Mouse (Mus musculus): ENCODE measurements around the gene Henmt1. TPM values are rescaled to one million over a fixed set of nuclear protein-coding genes. Genes with fewer than 3 reads are reported as not detected.
A peak's percentile ranks its signal among the peaks of the same experiment; 100 is the strongest.

Gene Henmt1
- total RNA-seq (2014; rRNA removed) (0.24 and 9.9 TPM in 2 replicates), polyA plus RNA-seq (2015; fragmentation: Nextera tagmentation; extraction: Ambion mirVana) (2.2 and 2.4 TPM in 2 replicates)

GRCm38 (mm10) chr3:108939573-108939972, at the start of gene Henmt1:
Henmt1 (plus strand) TSS chr3:108939873.
- ATAC-seq, result no peak
- no peaks in the 10 kb centered on the region for H3K36me3 ChIP-seq (ENCODE audit: insufficient read depth)
- H3K4me3 ChIP-seq (ENCODE audit: low read depth, low read length), result peak within 1 kb of the TSS; percentile 29
- DNase-seq, result no peak
- H3K4me1 ChIP-seq (ENCODE audit: insufficient read depth), result no peaks in the 10 kb centered on the region
- no peak for TF ChIP-seq CTCF (IDR thresholded peaks at IDR 0.05; ENCODE audit: low read depth)
- H3K4me2 ChIP-seq (ENCODE audit: low read depth), result peak within 1 kb of the TSS; percentile 47
- no peak within 1 kb of the TSS for H3K9ac ChIP-seq
- 86% methylated on average over 5 of the region's 5 CpGs for WGBS
- H3K27me3 ChIP-seq (ENCODE audit: insufficient read depth, low read length), result no peaks in the 10 kb centered on the region
- H3K9me3 ChIP-seq (ENCODE audit: low read length), result no peaks in the 10 kb centered on the region
- no peak within 1 kb of the TSS for H3K27ac ChIP-seq (ENCODE audit: low read depth, low read length)

GRCm38 (mm10) chr3:108889908-108890307, 49.8 kb upstream of the Henmt1 start, which contains the start of gene Fndc7:
Fndc7 (minus strand) TSS chr3:108890008.
- Histone ChIP-seq H3K9ac (no peak within 1 kb of the TSS), H3K27ac (ENCODE audit: low read depth, low read length) (no peak within 1 kb of the TSS), H3K4me2 (ENCODE audit: low read depth) (no peak within 1 kb of the TSS), H3K4me3 (ENCODE audit: low read depth, low read length) (no peak within 1 kb of the TSS), H3K36me3 (ENCODE audit: insufficient read depth) (no peaks in the 10 kb centered on the region), H3K9me3 (ENCODE audit: low read length) (no peaks in the 10 kb centered on the region), H3K4me1 (ENCODE audit: insufficient read depth) (no peaks in the 10 kb centered on the region), H3K27me3 (ENCODE audit: insufficient read depth, low read length) (no peaks in the 10 kb centered on the region)
- ATAC-seq (no peak), DNase-seq (no peak)
- 94% methylated on average over 1 of the region's 1 CpGs for WGBS
- no peak for TF ChIP-seq CTCF (IDR thresholded peaks at IDR 0.05; ENCODE audit: low read depth)

DNA sequence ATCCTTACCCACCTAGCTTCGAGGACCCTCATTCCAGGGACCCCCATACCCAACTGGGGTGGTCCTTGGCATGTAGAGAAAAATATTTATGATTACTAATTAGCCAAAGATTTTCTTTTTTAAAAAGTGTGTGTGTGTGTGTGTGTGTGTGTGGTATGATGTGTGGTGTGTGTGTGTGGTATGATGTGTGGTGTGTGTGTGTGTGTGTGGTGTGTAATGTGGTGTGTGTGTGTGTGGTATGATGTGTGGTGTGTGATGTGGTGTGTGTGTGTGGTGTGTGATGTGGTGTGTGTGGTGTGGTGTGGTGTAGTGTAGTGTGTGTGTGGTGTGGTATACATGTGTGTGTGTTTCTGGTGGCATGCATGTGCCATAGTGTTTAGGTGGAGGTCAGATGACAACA, 47.6 kb upstream of the Henmt1 start:
- Histone ChIP-seq H3K9me3 (ENCODE audit: low read length) (no peaks in the 10 kb centered on the region), H3K9ac (no peak overlapping the region), H3K4me1 (ENCODE audit: insufficient read depth) (no peaks in the 10 kb centered on the region), H3K27ac (ENCODE audit: low read depth, low read length) (no peak overlapping the region), H3K4me3 (ENCODE audit: low read depth, low read length) (no peak overlapping the region), H3K36me3 (ENCODE audit: insufficient read depth) (no peaks in the 10 kb centered on the region), H3K4me2 (ENCODE audit: low read depth) (no peak overlapping the region), H3K27me3 (ENCODE audit: insufficient read depth, low read length) (no peaks in the 10 kb centered on the region)
- TF ChIP-seq CTCF (IDR thresholded peaks at IDR 0.05; ENCODE audit: low read depth), result no peak
- ATAC-seq, result no peak
- no peak for DNase-seq
- 81% methylated on average over 1 of the region's 1 CpGs for WGBS

DNA sequence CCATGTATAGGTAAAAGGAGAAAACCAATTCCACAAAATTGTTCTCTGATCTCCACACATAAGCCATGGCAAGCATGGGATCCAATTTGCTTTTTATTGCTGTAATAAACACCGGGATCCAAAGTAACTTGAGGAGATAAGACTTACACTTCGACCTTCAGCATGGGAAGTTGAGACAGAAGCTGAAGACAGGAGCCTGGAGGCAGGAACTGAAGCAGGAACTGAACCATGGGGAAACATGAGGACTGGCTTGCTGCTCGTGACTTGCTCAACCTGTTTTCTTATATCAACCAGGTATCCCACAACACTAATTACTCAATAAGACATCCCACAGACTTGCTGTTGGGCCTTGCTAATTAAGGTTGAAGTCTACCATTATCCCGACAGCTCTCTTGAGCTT, 46.8 kb upstream of the Henmt1 start:
- Histone ChIP-seq H3K4me2 (ENCODE audit: low read depth) (no peak overlapping the region), H3K27ac (ENCODE audit: low read depth, low read length) (no peak overlapping the region), H3K4me3 (ENCODE audit: low read depth, low read length) (no peak overlapping the region), H3K27me3 (ENCODE audit: insufficient read depth, low read length) (no peaks in the 10 kb centered on the region), H3K9ac (no peak overlapping the region), H3K36me3 (ENCODE audit: insufficient read depth) (no peaks in the 10 kb centered on the region), H3K4me1 (ENCODE audit: insufficient read depth) (no peaks in the 10 kb centered on the region), H3K9me3 (ENCODE audit: low read length) (no peaks in the 10 kb centered on the region)
- no peak for TF ChIP-seq CTCF (IDR thresholded peaks at IDR 0.05; ENCODE audit: low read depth)
- WGBS, result 82% methylated on average over 4 of the region's 4 CpGs
- no peak for DNase-seq
- no peak for ATAC-seq

- Histone ChIP-seq H3K4me2 (ENCODE audit: low read depth) (no peak overlapping the region), H3K4me3 (ENCODE audit: low read depth, low read length) (no peak overlapping the region), H3K27me3 (ENCODE audit: insufficient read depth, low read length) (no peaks in the 10 kb centered on the region), H3K4me1 (ENCODE audit: insufficient read depth) (no peaks in the 10 kb centered on the region), H3K27ac (ENCODE audit: low read depth, low read length) (no peak overlapping the region), H3K9me3 (ENCODE audit: low read length) (no peaks in the 10 kb centered on the region), H3K36me3 (ENCODE audit: insufficient read depth) (peaks cover 3% of the 10 kb centered on the region), H3K9ac (no peak overlapping the region)
- over 99% methylated on average over 4 of the region's 4 CpGs for WGBS
- no peak for DNase-seq
- peak; percentile 19; the same call in 1 of the 2 replicates for ATAC-seq
- no peak for TF ChIP-seq CTCF (IDR thresholded peaks at IDR 0.05; ENCODE audit: low read depth)
Measured at GRCm38 (mm10) chr3:108898640-108899039, 41.0 kb upstream of the Henmt1 start.

DNA sequence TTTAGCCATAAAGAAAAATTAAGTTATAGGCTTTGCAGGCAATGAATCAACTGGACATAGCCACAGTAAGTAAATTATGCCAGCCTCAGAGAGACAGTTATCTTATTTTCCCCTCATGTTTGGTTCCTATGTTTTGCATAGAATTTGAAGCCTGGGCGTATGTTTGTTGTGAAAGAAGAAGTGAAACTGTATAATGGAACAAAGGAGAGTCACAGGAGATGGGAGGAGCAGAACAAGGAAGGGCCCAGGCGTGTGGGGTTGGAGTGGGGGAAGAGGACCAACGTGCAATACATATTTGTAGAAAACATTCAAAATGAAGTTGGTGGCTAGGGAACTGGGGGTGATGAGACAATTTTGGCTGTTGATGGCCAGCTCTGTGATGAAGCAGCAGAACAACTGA, 39.5 kb upstream of the Henmt1 start:
- H3K9ac ChIP-seq, result no peak overlapping the region
- ATAC-seq, result no peak
- H3K4me1 ChIP-seq (ENCODE audit: insufficient read depth), result no peaks in the 10 kb centered on the region
- no peak overlapping the region for H3K27ac ChIP-seq (ENCODE audit: low read depth, low read length)
- peaks cover 18% of the 10 kb centered on the region for H3K36me3 ChIP-seq (ENCODE audit: insufficient read depth)
- H3K27me3 ChIP-seq (ENCODE audit: insufficient read depth, low read length), result no peaks in the 10 kb centered on the region
- DNase-seq, result no peak
- H3K4me2 ChIP-seq (ENCODE audit: low read depth), result no peak overlapping the region
- WGBS, result 88% methylated on average over 3 of the region's 3 CpGs
- no peak for TF ChIP-seq CTCF (IDR thresholded peaks at IDR 0.05; ENCODE audit: low read depth)
- no peak overlapping the region for H3K4me3 ChIP-seq (ENCODE audit: low read depth, low read length)
- H3K9me3 ChIP-seq (ENCODE audit: low read length), result no peaks in the 10 kb centered on the region

- Histone ChIP-seq H3K9ac (no peak overlapping the region), H3K27ac (ENCODE audit: low read depth, low read length) (no peak overlapping the region), H3K4me3 (ENCODE audit: low read depth, low read length) (no peak overlapping the region), H3K4me2 (ENCODE audit: low read depth) (no peak overlapping the region), H3K9me3 (ENCODE audit: low read length) (no peaks in the 10 kb centered on the region), H3K27me3 (ENCODE audit: insufficient read depth, low read length) (no peaks in the 10 kb centered on the region), H3K4me1 (ENCODE audit: insufficient read depth) (no peaks in the 10 kb centered on the region), H3K36me3 (ENCODE audit: insufficient read depth) (peaks cover 22% of the 10 kb centered on the region)
- no peak for ATAC-seq
- no peak for DNase-seq
- TF ChIP-seq CTCF (IDR thresholded peaks at IDR 0.05; ENCODE audit: low read depth), result no peak
- 81% methylated on average over 5 of the region's 5 CpGs for WGBS
Measured at GRCm38 (mm10) chr3:108900681-108901080, 39.0 kb upstream of the Henmt1 start.
